Mouse (Mus musculus): ENCODE data around the gene Mpped2.

- TF ChIP-seq CTCF (IDR thresholded peaks at IDR 0.05; ENCODE audit: control insufficient read depth, insufficient read depth, insufficient read length) (no peak), MAX (IDR thresholded peaks at IDR 0.05) (no peak), USF1 (IDR thresholded peaks at IDR 0.05; ENCODE audit: low read depth) (no peak)
These were observed 164.2 kb downstream of the Mpped2 start for GRCm38 (mm10) chr2:106857258-106857657.
